Mouse (Mus musculus): ENCODE measurements at regions not wholly inside any gene's neighbourhood (a gene's known extent, or its start where the extent isn't known, plus 50 kb on each side); places are given as distances from the start of the nearest gene placed in this dataset.

DNA sequence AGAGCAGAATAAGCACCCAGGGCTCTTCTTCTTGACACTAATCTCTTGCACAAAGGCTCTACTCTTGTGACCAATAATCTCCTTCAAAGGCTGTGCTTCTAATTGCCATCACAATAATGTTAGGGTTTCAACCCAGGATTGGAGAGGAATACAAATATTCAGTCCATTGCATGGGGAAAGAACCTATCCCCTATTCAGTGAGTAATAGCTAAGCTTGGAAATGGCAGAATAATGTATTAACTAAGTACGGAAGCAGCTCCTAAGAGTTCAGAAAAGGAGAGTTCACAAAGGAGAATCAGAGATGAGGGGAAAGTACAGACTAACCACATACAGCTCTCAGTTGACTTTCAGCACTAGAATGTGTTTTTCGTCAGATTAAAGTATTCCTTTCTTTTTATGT, 544.3 kb downstream of the Nfib start:
- no peak for DNase-seq

DNA sequence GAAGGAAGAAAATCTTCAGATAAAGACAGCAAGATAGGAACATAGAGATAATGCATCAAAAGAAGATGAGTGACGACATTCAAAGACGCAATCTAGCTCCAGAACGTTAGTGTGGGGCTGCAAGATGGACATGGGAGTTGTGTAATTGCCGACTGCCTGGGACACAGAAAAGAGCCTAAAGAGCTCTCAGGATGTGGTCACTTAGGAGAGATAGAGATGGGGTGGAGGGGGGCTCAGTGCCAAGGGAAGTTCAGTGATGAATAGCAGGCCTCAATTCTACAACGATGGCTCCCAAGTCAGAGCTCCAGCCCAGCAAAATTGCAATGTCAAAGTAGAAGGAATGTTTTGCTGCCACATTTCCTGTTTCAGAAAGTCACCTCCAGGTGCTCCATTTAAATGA, 545.3 kb downstream of the Nfib start:
- DNase-seq: no peak

GRCm38 (mm10) chr4:82155642-82156320, 549.8 kb downstream of the Nfib start:
- DNase-seq: no peak

GRCm38 (mm10) chr4:82154021-82154555, 551.5 kb downstream of the Nfib start:
- DNase-seq: peak; percentile 11

DNA sequence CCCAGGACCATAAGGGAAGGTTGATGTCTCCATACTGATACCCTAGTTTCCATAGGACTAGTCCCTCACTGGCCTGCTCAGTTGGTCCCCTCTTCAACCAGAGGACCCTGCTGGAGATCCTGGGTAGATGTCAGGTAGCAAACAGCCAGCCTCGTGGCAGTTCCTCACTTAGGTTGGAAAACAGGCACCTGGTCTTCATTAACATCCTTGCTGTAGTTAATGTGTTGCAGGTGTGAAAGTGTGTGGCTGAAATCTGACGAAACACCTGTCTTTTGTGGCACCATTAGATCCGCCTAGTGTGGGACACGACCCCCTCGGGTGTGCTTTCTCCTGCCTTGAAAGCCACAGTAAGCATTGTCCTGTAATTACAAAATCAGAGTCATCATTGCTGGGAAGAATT, 551.9 kb downstream of the Nfib start:
- DNase-seq: no peak

GRCm38 (mm10) chr4:82149957-82150356, 555.6 kb downstream of the Nfib start:
- no peak for DNase-seq

DNA sequence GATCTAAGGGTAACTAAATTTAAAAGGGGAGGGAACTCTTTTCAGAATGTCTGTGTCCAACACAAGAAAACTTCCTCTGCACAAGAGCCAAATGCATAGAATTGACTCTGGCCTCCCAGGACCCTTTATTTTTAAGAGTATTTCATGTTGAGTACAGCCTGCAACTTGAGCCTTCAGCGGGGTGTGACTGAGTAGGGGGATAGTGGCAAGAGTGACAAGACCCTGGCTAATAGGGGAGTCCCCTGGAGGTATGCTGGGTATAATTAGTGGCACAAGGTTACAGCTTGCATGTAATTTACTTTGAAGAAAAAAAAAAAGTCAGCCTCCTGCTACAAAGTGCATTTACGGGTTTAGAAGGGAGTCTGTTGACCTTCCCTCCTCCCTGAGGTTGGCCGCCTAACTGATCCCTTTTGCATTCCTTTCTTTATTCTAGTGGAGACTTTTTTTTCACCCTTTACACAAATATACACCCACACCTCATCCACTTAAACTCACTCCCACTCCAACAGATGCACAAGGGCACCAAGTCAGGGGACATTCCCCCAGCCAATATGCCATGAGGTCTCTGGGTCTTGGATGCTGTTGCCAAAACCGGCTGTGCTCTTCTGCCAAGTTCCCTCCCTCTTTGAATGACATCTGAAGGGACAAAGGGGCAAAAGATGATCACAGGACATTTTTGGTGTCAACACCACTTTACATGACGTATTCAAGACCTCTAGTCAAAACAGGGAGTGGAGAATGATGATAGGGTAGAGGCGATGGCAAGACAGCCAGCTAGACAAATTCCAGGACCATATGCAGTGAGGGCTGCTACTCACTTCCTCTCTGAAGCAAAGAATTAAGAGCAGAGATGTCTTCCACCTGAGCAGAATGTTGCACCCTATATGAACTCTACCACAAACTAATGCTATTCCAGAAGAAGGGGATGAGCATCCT, 557.2 kb downstream of the Nfib start:
- no peak for DNase-seq

DNA sequence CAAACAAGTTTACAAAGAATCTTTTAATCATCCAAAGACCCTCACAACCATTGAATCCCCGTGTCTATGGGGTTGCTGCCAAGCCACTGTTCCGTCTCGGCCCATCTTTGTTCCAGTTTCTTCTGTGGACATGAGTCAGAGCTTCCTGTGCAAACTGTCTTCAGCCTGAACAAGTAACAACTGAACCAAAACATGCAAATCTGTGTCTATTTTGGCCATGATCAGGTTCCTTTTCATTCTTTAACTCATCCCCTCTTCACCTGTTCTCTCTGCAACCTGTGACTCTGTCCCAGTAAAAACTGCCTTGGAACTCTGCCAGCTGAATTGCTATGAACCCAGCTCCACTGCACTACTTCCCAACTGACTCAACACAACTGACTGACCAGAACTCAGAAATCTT, 563.2 kb downstream of the Nfib start:
- no peak for DNase-seq

GRCm38 (mm10) chr4:82139806-82140205, 565.7 kb downstream of the Nfib start:
- no peak for DNase-seq

- DNase-seq: no peak
Measured at GRCm38 (mm10) chr4:82139016-82139415, 566.5 kb downstream of the Nfib start.

- no peak for DNase-seq
Measured at GRCm38 (mm10) chr4:82132851-82133250, 572.7 kb downstream of the Nfib start.

GRCm38 (mm10) chr4:82132326-82132725, 573.2 kb downstream of the Nfib start:
- DNase-seq: no peak

- DNase-seq: no peak
Measured at GRCm38 (mm10) chr4:82129471-82129870, 576.1 kb downstream of the Nfib start.

DNA sequence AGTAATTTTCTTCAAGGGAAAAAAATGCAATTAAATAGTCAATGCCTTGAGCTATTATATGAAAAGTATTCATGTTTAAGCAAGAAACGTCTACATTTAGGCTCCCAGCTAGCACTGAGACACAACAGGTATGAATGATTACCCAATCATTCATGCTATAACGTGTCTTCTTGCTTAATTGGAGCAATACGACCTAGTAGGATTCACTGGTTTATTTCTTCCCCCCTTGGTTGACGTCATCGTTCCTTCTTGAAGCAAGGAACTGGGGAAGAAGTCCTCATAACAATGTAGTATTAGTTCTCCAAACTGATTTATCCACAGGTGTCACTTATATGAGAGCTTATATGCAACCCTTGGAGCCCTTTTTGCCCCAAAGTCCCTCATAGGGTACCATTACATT, 581.8 kb downstream of the Nfib start:
- DNase-seq: no peak

DNA sequence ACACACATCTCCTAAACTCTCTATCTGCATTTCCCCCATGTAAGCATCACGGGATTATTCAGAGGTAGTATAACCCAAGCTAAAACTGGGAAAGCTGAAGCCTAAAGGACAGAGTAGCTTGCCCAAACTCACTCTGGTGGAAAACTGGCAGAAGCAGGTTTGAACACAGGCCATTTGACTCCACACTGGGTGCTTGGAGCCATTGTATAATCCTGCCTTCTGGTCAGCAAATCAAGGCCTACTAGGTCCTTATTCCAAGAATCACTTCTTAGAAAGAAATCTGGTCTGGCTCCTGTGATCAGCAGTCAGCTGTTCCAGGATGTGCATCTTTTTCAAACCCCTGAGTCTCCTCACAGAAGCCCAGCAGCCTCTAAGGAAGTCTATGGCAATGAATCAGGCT, 582.4 kb downstream of the Nfib start:
- no peak for DNase-seq

- no peak for DNase-seq
Measured at GRCm38 (mm10) chr4:82120796-82121195, 584.8 kb downstream of the Nfib start.

- no peak for DNase-seq
Measured at GRCm38 (mm10) chr4:82120326-82120725, 585.2 kb downstream of the Nfib start.

DNA sequence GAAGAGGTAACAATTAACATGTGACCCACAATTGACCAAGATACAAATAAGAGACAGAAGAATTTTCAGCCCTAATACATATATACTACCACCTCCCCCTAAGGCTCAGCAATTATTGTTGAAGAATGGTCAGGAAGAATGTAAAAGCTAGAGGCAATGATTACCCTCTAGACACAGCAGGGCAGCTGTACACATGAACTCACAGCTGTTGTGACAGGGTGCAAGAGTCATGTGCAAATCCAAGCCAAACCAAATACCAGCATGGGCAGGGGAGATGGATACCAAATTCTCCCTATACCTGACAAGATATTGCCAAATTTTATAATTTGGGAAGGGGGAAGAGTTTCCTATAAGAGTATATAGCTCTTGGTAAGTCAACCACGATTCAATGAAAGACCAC, 603.7 kb downstream of the Nfib start:
- no peak for DNase-seq

GRCm38 (mm10) chr4:82099970-82100368, 605.6 kb downstream of the Nfib start:
- no peak for DNase-seq

- no peak for DNase-seq
Measured at GRCm38 (mm10) chr4:82098986-82099969, 606.3 kb downstream of the Nfib start.

DNA sequence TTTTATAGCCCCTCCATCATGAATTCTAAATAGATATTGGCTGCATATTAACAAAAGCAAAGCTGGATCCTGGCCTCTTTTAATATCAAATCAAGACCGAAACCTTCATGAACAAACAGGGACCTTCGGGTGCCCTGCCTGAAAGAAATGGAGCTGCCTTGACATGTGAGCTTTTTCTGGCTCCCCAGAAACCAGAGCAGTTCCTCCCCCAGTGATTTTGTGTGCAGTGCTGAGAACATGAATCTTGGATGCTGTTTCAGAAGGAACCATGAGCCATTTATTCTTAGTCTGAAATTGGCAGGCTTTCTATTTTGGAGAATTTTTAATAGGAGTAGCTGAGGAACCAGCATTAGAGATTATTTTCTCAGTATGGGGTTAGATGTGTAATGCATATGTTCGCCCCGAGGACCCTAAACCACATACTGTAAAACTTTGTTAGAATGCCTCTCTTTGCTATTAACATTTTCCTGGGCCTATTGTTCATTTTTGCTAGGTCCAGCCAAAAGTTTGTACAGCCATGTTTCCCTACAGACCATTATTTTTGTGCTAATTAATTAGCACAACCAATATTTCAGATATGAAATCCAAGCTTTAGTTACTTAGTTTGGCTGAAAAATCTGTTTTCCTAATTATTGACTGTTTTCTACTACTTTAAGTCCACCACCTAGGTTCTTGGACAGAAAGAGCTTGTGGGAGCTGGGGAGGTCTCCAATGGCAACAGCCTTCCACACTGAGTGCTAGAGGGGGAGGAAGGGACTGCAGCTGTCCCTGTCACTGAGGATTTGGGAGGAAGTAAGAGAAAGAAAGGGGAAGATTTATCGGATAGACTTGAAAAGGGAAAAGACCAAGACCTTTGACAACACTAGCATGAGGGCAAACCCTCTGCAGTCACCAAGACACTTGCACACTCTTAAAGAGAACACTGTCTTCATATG, 613.0 kb downstream of the Nfib start:
- peak; percentile 3 for DNase-seq

GRCm38 (mm10) chr4:82089657-82090056, 615.9 kb downstream of the Nfib start:
- no peak for DNase-seq

Measured in lung, postnatal 10 days (tissue).